Mouse (Mus musculus): ENCODE data around the gene Foxred2.

The Foxred2 gene

DNA sequence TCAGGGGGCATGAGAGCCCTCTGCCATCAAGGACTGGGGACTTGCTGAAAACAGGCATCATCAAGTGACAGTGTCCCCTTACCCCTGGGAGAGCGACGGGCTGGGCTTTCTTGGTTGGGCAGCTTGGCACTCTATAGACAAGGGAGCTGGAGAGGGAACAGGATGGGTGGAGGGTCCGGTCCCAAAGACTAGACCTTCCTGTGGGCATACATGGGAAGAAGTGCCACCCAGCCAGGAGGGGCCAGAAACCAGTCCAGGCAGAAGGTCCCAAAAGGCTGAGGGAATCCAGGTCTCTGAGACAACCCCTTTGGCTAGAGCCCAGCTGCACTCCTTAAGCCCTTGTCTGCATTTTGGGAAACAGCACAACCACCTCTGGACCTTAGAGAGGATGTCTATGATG, 42.0 kb downstream of the Foxred2 start:
- DNase-seq = no peak

GRCm38 (mm10) chr15:77913054-77913453, 43.5 kb downstream of the Foxred2 start:
- DNase-seq = no peak

GRCm38 (mm10) chr15:77912585-77912984, 43.9 kb downstream of the Foxred2 start:
- no peak for DNase-seq

DNA sequence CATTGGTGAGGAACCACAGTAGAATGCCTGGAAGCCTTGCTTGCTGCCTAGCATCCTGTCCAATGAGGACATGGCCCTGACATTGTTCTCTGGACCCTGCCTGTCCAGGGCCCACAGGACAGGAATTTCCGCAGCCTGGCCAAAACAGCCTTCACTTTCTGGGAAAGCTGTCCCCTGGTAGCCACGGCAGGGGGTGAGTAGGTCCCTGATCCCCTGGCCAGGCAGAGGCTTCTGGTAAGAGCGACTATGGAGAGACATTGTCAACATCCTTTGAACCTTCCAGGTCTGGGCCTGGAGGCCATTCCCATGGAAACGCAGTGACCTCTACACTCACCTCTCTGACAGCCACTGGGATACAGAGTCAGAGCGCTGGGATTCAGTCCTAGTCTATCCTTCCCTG, 44.5 kb downstream of the Foxred2 start:
- no peak for DNase-seq

- no peak for DNase-seq
These were observed 45.5 kb downstream of the Foxred2 start for GRCm38 (mm10) chr15:77911065-77911464.

DNA sequence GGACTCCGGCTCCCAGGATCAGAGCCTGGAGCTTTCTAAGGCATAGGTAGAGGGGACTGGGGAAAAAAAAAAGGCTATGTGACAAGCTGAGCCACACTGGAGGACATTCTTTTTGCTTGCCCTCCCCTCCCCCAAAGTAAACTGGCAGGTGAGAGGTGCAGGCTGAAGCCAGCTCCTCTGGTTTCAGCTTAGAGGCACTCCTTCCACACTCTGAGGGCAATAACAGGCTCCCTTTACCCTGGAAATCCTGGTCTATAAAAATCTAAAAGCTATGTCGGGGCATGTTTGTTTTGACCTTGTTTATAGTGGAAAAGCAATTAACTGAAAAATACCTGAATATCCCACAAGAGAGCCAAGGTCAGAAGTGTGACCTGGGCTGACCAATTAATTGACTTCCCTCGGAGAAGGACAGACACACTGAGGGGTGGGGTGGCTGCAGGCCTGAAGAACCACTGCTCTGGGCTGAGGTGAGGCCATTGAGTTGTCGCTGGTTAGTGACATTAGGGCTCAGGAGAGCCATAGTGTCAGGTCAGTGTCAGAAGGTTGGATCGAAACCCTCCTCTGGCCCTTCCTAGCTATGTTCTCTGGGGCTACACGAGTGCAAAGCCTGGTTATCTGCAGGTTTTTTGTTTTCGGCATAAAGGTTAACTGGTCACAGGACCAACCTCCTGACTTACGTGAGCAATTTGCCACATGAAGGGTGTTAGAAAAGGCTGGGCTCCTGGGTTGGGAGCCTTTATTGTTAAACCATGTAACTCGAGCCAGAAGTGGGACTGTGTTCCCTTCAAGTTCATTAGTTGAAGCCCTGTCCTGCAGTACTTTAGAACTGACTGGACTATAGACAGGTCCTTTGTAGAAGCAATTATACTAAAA, 48.6 kb downstream of the Foxred2 start:
- no peak for DNase-seq

DNA sequence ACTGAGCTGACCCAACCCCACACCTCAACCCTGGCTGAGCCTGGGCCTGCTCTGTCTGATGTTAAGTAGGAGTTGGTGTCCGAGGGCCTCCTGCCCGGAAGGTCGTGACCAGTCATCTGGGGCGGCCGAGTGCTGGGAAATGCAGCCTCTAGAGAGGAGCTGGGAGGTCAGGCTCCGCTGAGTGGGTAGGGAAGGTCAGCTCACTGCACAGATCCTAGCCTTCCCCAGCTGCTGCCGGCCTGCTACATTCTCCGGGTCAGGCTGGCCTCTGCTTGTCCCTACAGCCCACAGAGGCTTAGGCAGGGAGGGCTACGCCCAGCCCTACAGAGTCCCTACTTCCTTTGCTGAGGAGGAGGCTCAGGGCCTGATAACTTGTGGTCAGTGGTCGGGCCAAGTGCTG, 50.0 kb downstream of the Foxred2 start:
- DNase-seq = no peak

DNA sequence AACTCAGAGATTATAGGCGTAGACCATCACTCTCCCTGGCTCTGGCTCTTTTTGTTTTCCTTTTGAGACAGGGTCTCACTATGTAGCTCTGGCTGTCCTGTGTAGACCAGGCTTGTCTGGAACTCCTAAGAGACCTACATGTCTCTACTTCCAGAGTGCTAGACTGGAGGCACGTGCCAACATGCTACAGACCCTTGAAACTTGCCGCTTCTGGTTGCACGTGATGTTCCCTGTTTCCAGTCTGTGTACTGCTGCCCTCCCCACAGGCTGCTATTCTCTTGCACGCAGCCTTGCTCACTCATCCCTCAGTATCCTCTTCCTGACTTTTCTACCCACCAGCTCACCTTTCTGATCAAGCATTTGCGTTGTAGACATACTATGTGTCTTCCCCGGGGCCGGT, 50.4 kb downstream of the Foxred2 start:
- no peak for DNase-seq

GRCm38 (mm10) chr15:77905275-77905970, 51.1 kb downstream of the Foxred2 start:
- DNase-seq = peak; percentile 26 to 36

DNA sequence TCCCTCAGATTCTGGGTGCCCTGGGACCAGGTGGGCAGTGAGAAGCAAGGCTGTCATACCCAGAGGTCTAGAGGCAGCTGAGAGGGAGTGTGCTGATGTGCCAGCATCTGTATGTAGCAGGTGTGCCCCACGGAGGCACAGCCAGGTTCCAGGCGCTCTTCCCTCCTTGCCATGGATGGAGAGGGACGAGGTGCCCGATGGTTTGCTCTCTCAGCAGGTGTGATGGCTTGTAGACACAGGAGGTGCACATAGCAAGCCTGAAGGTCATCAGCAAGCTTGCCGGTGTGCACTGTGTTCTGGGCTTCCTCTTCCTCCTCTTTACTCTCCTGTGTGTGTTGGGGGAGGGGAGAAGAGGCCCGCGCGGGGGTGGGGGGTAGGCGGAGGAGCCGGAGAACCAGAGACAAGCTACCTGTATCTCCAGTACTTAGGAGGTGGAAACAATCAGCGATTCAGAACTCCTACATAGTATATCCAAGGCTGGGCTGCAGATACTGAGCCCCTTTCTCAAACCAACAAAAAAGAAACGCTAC, 52.1 kb downstream of the Foxred2 start:
- no peak for DNase-seq

DNA sequence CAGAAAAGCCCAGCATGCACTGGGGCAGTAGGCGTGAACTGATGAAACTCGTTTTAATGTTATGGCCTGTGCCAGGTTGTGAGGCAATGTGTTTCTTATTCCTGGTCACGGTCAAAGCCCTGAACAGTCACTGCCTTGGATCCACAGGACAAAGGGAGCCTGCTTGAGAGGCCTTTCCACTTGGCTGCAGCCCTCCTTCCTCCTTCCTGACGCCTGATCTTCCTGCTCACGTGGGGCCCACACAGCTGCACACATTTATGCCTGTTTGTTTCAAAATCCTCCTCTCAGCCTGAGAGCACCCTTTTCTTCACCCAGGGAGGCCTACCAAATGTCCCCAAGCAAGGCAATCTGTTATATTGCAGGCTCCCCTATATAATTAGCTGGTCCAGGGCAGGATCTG, 53.3 kb downstream of the Foxred2 start:
- no peak for DNase-seq

GRCm38 (mm10) chr15:77894926-77895325, 61.6 kb downstream of the Foxred2 start:
- no peak for DNase-seq

GRCm38 (mm10) chr15:77893292-77893691, 63.2 kb downstream of the Foxred2 start:
- DNase-seq = no peak

GRCm38 (mm10) chr15:77892420-77892819, 64.1 kb downstream of the Foxred2 start:
- no peak for DNase-seq

- no peak for DNase-seq
These were observed 64.8 kb downstream of the Foxred2 start for GRCm38 (mm10) chr15:77891766-77892165.
